Mouse (Mus musculus) urinary bladder, postnatal 36 days (tissue): Measurements from ENCODE around the gene Pus7.
"Not testable (repeated sequence)": the region's sequence is repeated elsewhere in the genome, so short reads cannot be mapped to it uniquely, and the experiment has no call there.

Experiments used
- DNase-seq, 2 experiments: peaks; one replicate each; pipeline ENCODE4 v3.0.0; 2022; ENCODE audit warnings: low spot score in 2 of 2, mixed read lengths in 1 of 2

The Pus7 gene

GRCm38 (mm10) chr5:23756368-23756767 lies 27.1 kb downstream of the Pus7 start:
- DNase-seq, result no peak

- DNase-seq, result no peak
Observed at GRCm38 (mm10) chr5:23755591-23755990, 27.9 kb downstream of the Pus7 start.

DNA sequence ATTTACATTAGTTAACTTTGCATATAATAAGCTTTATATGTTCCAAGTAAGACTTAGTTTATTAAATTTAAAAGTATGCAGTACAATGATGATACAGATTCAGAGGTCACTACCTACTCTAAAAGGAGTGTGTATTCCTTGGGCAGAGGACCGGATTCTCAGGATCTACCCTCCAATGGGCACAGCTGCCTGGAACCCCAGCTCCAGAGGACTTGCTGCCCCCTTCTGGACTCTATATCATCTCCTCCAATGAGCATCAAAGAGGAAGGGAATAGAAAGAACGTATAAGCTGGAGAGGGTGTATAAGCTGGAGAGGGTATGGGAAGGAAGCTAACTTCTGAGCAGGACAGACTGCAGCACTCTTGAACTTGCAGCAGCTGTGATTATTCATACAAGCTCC lies 33.6 kb downstream of the Pus7 start:
- no peak for DNase-seq

- no peak for DNase-seq
Observed at GRCm38 (mm10) chr5:23743261-23743660, 40.2 kb downstream of the Pus7 start.

DNA sequence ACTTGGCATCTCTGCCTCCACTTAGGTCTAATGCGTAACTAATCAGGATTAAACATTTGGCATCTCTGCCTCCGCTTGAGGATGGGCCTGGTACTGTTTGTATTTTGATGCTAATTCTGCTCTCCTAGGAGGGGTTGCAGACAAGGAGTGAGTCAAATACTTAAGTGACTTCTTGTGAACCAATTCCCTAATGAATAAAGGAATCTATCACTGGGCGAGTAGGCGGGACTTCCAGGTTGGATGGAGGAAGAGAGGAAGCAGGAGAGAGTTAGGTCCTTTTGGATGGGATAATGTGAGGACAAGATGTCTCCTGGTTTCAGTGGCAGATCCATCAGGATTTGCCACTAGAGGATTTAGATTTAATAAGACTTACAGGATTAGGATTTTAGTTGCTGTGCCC lies 46.4 kb downstream of the Pus7 start:
- no peak for DNase-seq

DNA sequence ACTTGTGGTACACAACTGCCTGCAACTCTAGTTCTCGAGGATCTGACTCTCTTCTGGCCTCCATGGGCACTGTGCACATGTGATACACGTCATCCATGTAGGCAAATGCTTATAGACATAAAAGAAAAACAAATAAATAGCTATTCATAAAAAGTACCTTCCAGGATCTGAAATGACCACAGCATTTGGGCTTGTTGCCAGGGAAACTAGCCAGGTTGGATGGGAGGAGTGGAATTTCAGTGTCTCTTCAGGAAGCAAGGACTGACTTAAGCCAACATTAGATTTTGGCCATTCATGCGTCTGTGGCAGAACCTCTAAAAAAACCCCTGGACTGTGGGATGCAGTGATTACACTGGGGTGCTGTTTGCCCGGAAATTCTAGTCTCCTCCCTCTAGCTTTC lies 47.1 kb downstream of the Pus7 start:
- peak in 1 of 2 experiments; percentile 16 for DNase-seq

- DNase-seq, result no peak
Observed at GRCm38 (mm10) chr5:23721956-23722355, 61.6 kb downstream of the Pus7 start.

DNA sequence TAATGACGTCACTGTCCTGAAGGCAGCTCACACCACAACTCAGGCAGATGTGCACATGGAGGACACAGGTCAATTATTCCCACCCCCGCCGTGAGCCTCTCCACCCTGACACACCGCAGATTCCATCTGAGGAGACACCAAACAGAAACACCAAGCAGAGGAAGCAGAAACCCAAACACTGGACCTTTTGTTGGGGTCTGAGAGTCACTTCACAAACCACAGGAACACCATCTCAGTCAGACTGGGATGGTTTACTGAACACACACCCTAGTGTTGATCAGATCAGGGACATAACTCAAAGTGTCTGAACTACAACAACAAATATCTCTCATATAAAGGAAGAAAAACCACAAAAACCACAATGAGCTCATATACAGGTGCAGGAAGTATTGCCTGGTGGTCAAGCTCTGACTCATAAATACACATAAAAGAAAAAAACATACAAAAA lies 64.6 kb downstream of the Pus7 start:
- no peak for DNase-seq

- DNase-seq, result no peak
Observed at GRCm38 (mm10) chr5:23718182-23718534, 65.4 kb downstream of the Pus7 start.

DNA sequence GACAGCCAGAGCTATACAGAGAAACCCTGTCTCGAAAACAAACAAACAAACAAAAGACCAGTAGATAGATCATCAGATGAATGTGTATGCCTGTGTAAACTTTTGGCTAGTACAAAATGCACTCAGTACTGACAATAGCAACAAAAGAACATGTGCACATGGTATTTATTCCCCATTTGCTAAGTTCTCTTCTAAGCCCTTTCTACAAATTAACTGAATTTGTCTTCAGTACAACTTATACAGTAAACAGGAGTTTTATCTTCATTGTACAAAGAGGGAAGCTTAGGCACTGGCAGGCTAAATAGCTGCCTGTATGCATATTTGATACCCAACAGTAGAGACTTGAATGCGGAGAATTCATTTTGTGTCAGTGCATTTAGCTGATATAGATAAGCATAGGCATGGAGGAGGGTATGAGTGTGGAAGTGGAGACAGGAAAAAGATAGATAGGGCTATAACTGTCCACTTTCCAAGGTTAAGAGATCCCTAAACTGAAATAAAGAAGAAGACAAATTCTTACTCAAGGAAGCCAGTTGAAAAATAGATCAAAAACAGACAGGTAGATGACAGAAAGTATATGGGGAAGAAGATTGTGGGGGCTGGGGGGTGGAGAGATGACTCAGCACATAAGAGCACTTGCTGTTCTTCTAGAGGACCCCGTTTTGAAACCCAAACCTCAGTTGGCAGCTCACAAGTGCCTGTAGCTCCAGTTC lies 65.9 kb downstream of the Pus7 start:
- DNase-seq, result no peak

GRCm38 (mm10) chr5:23713401-23714335 lies 69.8 kb downstream of the Pus7 start:
- no peak for DNase-seq

GRCm38 (mm10) chr5:23712130-23713001 lies 71.1 kb downstream of the Pus7 start:
- peak; percentile 42 to 79 for DNase-seq

DNA sequence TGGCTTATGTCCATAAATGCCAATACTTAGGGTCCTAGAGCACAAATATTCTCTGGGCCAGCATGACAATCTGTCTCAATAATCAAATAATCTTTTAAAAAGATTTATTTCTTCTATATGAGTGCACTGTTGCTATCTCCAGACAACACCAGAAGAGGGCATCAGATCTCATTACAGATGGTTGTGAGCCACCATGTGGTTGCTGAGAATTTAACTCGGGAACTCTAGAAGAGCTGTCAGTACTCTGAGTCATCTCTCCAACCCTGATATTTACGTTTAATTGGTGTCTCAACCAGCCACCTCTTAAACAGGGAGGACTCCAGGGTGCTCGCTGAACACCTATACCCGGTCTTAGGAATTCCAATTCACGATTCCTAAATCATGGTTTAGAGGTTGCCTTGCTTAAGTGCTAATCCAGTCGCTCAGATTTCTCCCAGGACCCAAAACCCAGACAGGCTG lies 71.8 kb downstream of the Pus7 start:
- peak in 1 of 2 experiments; percentile 1 for DNase-seq

DNA sequence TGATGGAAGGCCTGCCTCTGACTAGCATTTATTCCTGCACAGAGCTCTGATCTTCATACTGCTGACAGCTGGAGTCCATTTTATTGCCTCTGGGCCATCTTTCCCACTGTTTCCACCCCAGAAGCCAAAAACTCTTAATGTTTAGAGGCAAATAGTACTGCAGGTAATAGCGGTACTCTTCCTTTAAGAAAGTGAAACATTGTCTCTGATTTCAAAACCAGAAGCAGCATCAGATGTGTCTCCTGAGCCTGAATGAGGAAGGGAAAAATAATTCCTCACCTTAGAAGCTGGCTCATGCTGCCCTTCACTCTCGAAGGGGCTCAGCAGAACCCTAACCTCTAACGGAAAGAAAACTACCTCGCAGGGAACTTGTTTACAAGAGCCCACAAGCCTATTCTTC lies 72.3 kb downstream of the Pus7 start:
- no peak for DNase-seq

GRCm38 (mm10) chr5:23709661-23710060 lies 73.8 kb downstream of the Pus7 start:
- no peak for DNase-seq

DNA sequence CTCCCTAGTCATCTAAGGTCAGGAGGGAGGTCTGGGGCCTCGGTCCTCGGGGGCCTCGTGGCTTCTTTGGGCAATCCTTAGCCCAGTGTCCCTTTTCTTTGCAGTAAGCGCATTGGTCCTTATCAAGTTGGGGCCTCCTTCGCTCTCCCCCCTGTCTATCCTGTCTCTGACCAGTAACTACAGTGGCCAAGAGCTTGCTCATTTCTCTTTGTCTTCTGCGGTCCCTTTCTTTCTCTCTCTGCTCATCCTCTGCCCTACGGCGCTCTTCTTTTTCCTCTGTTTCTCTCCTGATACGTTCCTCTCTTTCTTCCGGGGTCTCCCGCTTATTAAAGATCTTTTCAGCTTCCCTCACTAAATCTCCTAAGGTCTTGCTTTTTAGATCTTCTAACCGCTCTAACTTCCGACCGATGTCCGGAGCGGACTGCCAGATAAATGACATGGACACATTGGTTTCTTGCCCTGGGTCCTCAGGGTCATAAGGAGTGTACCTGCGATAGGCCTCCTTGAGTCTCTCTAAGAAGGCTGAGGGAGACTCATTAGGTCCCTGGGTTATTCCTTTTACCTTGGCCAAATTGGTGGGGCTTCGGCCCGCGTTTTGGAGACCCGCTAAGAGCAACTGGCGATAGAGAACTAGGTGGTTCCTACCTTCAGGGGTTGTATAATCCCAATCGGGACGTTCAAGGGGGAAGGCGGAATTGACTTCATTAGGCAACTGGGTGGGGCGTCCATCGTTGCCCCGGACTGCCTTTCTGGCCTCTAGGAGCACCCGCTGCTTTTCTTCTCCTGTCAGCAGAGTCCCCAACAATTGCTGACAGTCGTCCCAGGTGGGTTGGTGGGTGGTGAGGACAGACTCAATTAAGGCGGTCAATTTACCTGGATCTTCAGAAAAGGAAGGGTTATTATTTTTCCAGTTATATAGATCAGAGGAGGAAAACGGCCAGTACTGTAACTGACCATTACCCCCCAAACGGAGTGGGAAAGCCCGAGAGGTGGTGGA lies 76.6 kb downstream of the Pus7 start:
- not testable (repeated sequence) for DNase-seq

DNA sequence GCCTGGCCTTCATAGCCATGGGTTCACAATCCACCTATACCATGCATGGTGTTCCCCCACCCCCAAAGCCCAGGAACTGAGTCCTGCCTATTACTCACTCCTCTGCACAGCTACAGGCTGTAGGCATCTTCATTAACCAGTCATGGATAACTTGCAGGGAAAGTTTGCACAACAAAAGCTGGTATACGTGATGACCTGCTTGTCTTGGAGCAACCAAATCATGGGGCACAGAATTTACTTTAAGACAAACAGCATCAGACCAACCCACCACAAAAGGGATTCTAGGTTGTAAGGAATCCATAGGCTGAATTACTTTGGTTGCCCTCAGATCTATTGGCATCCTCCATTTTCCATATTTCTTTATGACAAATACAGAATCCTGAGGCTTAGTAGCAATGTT lies 86.1 kb downstream of the Pus7 start:
- no peak for DNase-seq
